Mouse (Mus musculus): Measurements from ENCODE around the gene Krt9. TPM values are rescaled to one million over a fixed set of nuclear protein-coding genes. Genes with fewer than 3 reads are reported as not detected.
"Not testable (repeated sequence)": the region's sequence is repeated elsewhere in the genome, so short reads cannot be mapped to it uniquely, and the experiment has no call there.

Krt9 gene
- total RNA-seq (2021): under 1 TPM; 0.11 to 0.22 TPM
- long read RNA-seq, experiment 1: 0 reads
- long read RNA-seq, experiment 2: 0 reads

DNA sequence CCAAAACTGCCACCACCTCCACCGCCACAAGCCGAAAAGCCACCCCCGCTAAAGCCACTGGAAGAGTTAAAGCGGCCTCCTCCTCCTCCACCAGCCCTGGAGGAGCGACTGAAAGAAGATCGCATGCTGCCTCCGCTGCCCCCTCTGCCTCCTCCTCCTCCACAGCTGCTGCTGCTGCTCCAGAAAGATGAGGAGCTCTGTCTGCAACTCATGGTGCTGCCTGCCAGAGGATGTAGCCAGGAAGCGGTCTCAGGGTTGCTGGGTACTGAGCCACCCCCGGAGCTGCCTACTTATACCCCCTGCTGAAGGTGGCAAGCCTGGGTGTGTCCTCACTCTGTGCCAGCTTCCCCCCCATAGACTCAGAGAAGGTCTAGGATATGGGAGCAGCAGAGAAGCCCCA lies at the start of gene Krt9:
Gene Krt9 (minus strand): TSS at position 255 of the 400 bp plus-strand sequence.
- DNase-seq (ENCODE audit: low spot score in 2 of 2): no peak

- not testable (repeated sequence) for DNase-seq (ENCODE audit: low spot score in 2 of 2)
Measured at GRCm38 (mm10) chr11:100240272-100240671, 47.2 kb upstream of the Krt9 start.

GRCm38 (mm10) chr11:100221741-100222140 lies 28.7 kb upstream of the Krt9 start:
- DNase-seq (ENCODE audit: low spot score in 2 of 2): no peak

DNA sequence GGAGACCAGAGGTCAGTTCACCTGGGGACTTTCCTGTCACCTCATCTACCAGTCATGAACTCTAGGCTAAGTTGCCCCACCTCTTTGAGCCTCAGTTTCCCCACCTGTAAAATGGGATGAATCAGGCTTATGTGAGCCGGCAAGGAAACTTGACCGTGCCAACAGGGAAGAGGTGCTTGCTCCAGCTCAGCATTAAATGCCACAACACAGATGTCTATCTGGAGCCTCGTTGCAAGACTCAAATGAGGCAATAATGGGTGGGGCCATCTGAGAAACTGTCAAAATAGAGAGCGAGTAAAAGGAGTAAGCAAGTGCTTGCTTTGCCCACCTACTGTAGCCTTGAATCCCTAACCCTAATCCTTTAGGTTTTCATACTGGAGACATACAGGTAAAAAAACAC lies 26.3 kb upstream of the Krt9 start:
- no peak for DNase-seq (ENCODE audit: low spot score in 2 of 2)

DNA sequence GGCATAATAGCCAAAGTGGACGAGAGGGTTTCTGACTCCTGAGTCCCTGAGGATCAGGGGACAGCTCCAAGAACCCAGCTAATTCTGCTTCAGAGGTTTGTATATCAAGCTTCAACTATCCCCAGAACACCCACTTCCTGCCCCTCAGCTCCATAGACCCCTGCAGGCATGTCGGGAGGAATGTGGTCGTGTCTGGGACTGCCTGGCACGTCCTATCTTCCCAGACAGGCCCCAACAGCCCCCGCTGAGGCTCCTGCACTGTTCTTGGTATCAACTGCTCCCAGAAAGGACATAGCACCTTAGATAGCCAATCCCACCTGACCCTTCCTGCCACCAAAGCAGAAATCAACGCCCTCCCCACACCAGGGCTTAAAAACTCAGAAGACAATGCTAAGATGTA lies 15.5 kb upstream of the Krt9 start:
- DNase-seq (ENCODE audit: low spot score in 2 of 2): no peak

- no peak for DNase-seq (ENCODE audit: low spot score in 2 of 2)
Measured at GRCm38 (mm10) chr11:100207498-100207897, 14.5 kb upstream of the Krt9 start, which contains the start of gene Krt14. TSS of gene Krt14 (minus strand) at chr11:100207548.

GRCm38 (mm10) chr11:100203448-100203847 lies 10.4 kb upstream of the Krt9 start:
- DNase-seq (ENCODE audit: low spot score in 2 of 2): no peak

- DNase-seq (ENCODE audit: low spot score in 2 of 2): no peak
Measured at GRCm38 (mm10) chr11:100202906-100203305, 9.9 kb upstream of the Krt9 start.

DNA sequence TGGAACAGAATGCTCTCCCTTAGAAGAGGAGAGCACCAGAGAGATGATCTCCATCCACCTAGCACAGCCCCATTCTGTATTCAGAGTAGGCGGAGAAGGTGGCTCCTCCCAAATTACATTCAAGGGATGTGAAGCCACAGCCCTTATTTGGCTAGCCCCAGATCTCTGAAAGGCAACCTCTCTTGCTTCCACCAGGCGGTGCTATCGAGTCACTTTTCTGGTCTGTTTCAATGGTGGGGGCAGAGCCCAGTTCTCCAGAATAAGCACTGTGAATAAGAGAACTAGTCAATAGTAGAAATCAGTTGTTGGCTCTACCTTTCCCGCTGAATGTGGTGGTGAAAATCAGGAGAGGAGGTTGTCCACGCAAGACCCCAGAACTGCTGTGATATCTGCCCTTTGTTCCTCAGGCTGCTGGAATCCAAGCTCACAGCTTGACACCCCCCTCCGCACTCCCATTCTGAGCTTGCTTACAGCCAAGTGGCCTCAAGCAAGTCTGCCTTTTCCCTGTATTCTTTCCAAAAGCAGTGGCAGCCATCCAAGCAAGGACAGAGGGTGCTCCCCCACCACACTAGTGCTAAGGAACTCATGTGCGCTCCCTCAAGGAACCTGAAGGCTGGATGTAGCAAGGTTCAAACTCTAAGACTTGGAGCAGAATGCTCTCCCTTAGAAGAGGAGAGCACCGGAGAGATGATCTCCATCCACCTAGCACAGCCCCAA lies 7.2 kb upstream of the Krt9 start:
- no peak for DNase-seq (ENCODE audit: low spot score in 2 of 2)

DNA sequence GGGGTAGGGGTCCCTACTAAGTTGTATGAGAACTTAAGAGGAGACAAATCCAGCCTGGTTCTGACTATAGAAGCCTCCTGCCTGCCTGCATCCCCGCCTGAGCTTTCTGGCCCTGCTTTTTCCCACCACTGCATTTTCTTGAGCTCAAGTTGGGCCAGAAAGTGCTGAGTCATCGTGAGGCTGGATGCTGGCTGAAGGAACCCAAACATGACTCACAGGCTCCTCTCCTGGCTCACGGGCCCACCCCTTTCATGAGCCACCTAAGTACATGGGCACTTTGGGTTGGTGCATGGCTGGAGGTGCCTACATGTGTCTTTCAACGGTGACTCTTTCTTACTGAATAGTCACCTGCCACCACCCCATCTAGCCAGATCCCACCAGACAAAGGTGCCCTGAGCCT lies 5.6 kb upstream of the Krt9 start:
- DNase-seq (ENCODE audit: low spot score in 2 of 2): no peak

- no peak for DNase-seq (ENCODE audit: low spot score in 2 of 2)
Measured at GRCm38 (mm10) chr11:100191820-100192219, 1.2 kb downstream of the Krt9 start.

GRCm38 (mm10) chr11:100186736-100187135 lies 6.3 kb downstream of the Krt9 start:
- DNase-seq (ENCODE audit: low spot score in 2 of 2): no peak

- no peak for DNase-seq (ENCODE audit: low spot score in 2 of 2)
Measured at GRCm38 (mm10) chr11:100181725-100182124, 11.3 kb downstream of the Krt9 start.

DNA sequence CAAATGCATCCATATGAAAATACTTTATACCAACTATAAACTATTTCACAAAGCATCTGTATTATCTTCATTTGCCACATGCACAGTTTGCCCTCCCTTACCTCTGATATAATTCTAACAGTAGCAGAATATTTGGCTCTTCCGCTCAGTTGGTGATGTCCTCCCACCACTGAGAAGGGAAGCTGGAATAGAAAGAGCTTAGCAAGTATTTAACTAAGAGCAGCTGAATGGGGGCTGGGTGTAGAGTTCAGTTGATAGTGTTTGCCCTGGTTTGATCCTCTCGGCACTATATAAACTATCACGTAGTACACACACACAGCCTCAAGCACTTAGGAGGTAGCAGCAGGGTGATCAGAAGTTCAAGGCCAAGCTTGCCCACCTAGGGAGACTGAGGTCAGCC lies 13.8 kb downstream of the Krt9 start:
- no peak for DNase-seq (ENCODE audit: low spot score in 2 of 2)

- DNase-seq (ENCODE audit: low spot score in 2 of 2): no peak
Measured at GRCm38 (mm10) chr11:100178307-100178706, 14.7 kb downstream of the Krt9 start.

- no peak for DNase-seq (ENCODE audit: low spot score in 2 of 2)
Measured at GRCm38 (mm10) chr11:100176791-100177190, 16.3 kb downstream of the Krt9 start.

DNA sequence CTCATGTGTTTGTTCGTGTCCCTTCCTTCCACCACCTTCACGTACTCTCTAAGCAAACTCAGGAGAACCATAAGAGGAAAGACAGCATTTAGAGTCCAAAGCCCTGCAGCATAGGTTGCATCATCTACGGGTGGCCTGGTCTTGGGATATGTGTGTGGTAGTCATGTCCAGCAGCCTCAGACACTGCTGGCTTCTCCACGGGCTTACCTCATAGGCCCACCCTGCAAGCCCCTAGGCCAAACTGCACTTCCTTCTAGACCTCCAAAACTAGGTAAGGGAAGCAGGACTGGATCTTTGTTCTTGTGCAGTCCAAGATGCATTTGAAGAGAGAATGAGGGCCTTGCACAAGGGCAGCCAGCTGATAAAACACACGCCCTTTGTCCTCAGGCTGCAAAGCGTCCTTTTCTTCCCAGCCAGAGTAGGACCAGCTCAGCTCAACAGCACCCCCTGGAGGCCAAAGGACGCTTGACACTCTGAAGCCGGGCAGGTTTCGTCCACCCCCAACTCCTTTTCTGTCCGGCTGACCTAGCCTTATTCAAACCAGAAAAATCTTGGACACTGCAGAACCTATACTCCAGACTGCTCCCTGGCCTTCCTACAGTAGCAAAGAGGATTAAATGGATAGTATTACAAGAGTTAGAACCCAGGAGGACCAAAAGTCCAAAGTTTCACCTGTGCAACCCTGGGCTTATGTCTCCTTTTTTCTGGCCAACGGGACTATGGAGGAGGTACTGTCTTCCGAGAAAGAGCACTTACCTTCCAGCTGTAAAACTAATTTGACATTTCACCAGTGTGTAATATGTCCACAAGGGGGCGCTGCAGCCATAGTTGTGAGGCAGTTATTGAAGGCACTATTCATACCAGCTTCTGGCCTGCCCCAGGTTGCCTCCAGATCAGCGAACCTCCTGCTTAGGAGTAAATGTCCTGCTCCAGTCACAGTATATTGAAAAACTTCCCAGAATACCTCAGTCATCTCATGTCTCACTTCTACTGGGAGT lies 24.0 kb downstream of the Krt9 start:
- peak; percentile 58 to 61 for DNase-seq (ENCODE audit: low spot score in 2 of 2)

DNA sequence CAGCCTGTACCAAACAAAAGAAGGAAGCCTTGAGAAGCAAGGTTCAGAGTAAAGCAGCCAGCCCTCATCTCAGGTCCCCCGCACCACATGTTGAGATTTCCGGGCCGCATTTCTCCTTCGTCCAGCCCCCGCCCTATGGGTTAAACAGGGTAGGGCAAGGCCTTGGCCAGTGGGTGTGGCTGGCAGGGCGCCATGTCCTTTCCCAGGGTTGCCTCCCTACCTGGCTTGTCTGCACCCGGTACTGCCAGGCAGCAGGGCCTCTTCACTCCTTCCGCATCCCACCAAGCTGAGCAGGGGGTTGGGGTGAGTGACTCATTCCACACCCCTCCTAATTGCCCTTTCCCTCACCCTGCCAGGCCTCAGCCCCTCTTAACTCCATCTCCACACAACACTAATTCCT lies 25.0 kb downstream of the Krt9 start:
- no peak for DNase-seq (ENCODE audit: low spot score in 2 of 2)

DNA sequence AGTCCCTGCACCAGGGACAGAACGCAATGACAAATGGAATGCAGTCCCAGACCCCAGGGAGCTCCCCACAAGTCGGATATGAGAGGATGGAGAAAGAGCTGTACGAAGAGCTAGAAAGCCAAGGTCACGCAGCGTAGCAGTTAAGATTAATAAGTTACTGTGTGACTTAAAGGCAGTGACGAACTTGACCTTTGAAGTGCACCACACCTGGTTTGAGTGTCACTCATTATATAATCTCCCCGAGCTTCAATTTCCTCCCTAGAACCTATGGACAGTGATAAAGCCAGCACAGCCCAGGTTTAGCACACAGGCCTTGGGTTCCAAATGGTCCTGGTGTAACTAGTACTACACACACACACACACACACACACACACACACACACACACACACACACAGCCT lies 28.7 kb downstream of the Krt9 start:
- DNase-seq (ENCODE audit: low spot score in 2 of 2): no peak

DNA sequence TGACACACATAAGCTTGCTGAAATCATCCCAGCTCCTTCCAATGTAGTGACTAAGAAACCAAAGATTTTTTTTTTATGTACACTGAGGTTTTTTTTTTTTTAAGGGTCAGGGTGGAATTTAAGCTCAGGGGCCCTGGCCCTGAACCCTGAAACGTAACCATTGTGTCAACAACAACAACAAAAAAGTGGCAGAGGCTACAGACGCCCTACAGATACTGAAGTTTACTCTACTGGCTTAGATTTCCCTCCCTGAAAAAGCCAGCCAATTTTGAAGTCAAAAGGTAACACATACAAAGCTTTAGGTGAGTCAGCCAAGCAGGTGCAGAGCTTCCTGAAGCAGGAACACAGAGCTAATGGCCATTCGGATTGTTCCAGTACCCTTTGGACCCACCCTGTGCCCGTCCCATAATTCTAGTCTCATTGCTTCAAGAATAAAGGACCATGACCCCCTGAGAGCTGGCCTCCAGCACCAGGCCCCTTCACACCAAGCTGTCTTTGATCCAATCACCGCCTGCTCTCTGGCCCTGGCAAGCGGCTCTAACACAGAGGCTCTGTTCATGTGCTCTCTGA lies 35.1 kb downstream of the Krt9 start:
- DNase-seq (ENCODE audit: low spot score in 2 of 2): no peak

GRCm38 (mm10) chr11:100157331-100157730 lies 35.7 kb downstream of the Krt9 start:
- DNase-seq (ENCODE audit: low spot score in 2 of 2): no peak

All from adrenal gland, postnatal 4 days (tissue).